Mouse (Mus musculus) embryonic fibroblast, embryonic 13.5 days (primary cell): Measurements from ENCODE around the gene Olfr780.
"Not testable (repeated sequence)": the region's sequence is repeated elsewhere in the genome, so short reads cannot be mapped to it uniquely, and the experiment has no call there.

Source experiments
- CTCF ChIP-seq: IDR thresholded peaks from 2 replicates; pipeline ENCODE4 v1.5.1; 2011; ENCODE audit warnings: mild to moderate bottlenecking, control low read depth, low read length, moderate library complexity, borderline replicate concordance; ENCODE audit not compliant: insufficient read depth
- POLR2A ChIP-seq: IDR thresholded peaks from 2 replicates; pipeline ENCODE4 v1.6.1; 2011; ENCODE audit warnings: low read depth, mild to moderate bottlenecking, control low read depth, low read length, moderate library complexity

- TF ChIP-seq CTCF, POLR2A: not testable (repeated sequence)
These were observed 4.4 kb upstream of the Olfr780 start for GRCm38 (mm10) chr10:129313521-129313920.
